Mouse (Mus musculus): ENCODE results near the gene Ctso. TPM values are rescaled to one million over a fixed set of nuclear protein-coding genes. Genes with fewer than 3 reads are reported as not detected.

The Ctso gene
- polyA plus RNA-seq, 1 experiment from 2014 or later: 5.6 TPM

Other genes starting within 250 kb of the Ctso start
- 0.12 and 0.17 TPM in 2 replicates for gene Tdo2, start 43.6 kb downstream of the Ctso start, polyA plus RNA-seq (2016; fragmentation: Nextera tagmentation; extraction: Ambion mirVana)
- gene Asic5, start 49.7 kb downstream of the Ctso start, polyA plus RNA-seq (2016; fragmentation: Nextera tagmentation; extraction: Ambion mirVana): not detected in 2 replicates
- 14.1 and 14.7 TPM in 2 replicates for gene Gucy1b1, start 142.1 kb downstream of the Ctso start, polyA plus RNA-seq (2016; fragmentation: Nextera tagmentation; extraction: Ambion mirVana)
- 9.8 TPM in 2 replicates for gene Gucy1a1, start 213.2 kb downstream of the Ctso start, polyA plus RNA-seq (2016; fragmentation: Nextera tagmentation; extraction: Ambion mirVana)

Data from liver, embryonic 12.5 days (tissue).